Mouse (Mus musculus): ENCODE measurements at regions not wholly inside any gene's neighbourhood (a gene's known extent, or its start where the extent isn't known, plus 50 kb on each side); places are given as distances from the start of the nearest gene placed in this dataset.

DNA sequence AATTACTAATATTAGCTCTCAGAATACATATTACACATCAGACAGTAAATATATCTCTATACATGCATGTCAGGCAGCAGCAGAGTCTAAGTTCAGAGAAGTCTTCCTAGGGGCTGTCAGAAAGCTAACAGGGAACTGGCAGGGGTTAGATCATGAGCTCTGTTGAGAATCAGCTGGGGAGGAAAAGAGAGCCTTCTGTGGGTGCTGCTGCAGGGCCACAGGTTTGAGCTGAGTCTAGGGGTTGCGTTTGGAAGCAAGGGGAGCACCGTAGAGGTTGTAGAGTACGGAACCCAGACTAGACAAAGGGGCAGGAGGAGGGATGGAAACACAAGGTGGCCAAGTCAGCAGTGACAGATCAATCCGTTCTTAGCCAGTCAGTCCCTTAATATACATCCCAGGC, 106.2 kb upstream of the Egln3 start:
- no peaks in the 10 kb centered on the region for H3K27me3 ChIP-seq (replicated peaks)
- no peak for ATAC-seq (ENCODE audit: insufficient read depth, low FRiP score, low read depth)
- no peak overlapping the region for H3K27ac ChIP-seq
- 83% methylated on average over 4 of the region's 4 CpGs for WGBS
- H3K36me3 ChIP-seq = no peaks in the 10 kb centered on the region
- H3K4me1 ChIP-seq = peaks cover 14% of the 10 kb centered on the region; the same call in 1 of the 2 replicates
- H3K9ac ChIP-seq = no peak overlapping the region
- no peaks in the 10 kb centered on the region for H3K9me3 ChIP-seq
- no peak overlapping the region for H3K4me2 ChIP-seq
- H3K4me3 ChIP-seq (replicated peaks) = no peak overlapping the region

DNA sequence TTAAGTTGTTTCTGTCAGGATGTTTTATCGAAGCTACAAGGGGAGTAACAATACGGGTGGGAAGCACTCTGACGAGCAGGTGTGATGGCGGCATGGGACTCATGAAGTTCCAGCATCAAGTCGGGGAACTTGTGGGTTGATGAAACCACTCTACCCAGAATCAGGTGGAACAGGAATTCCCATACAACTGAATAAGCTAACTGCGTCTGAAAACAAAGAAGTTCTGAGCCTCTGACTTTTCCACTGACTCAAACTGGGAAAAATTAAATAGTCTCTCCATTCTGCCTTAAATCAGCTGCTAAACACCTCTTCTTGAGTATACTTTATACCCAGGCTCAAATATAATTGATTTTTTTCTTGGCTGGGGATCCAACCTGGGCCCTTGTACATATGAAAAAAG, 105.6 kb upstream of the Egln3 start:
- no peak overlapping the region for H3K9ac ChIP-seq
- H3K4me3 ChIP-seq (replicated peaks) = no peak overlapping the region
- H3K27ac ChIP-seq = no peak overlapping the region
- no peak overlapping the region for H3K4me2 ChIP-seq
- WGBS = 86% methylated on average over 6 of the region's 6 CpGs
- no peaks in the 10 kb centered on the region for H3K36me3 ChIP-seq
- no peak for ATAC-seq (ENCODE audit: insufficient read depth, low FRiP score, low read depth)
- H3K4me1 ChIP-seq = peaks cover 14% of the 10 kb centered on the region; the same call in 1 of the 2 replicates
- no peaks in the 10 kb centered on the region for H3K9me3 ChIP-seq
- H3K27me3 ChIP-seq (replicated peaks) = no peaks in the 10 kb centered on the region

DNA sequence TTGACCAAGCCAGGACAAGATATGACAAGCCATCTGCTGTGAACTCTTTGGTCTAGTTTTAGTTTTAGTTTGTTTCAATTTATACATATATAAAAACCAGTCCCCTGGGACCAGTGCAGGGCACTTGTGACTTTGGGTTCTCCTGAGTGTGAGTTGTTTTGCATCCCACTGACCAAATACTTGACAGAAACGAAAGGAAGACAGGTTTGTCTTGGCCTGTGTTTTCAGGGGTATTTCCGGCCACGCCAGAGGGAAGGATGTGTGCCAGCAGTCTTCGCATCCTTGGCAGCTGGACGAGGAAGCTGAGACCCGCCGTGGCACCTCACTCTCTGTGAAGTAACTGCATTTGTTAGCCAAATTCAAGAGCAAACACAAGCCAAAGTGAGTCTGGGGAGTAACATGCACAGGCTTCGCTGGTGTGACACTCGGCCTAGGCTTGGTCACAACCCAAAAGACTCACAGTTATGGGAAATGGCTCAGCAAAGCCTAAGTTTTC, 101.5 kb upstream of the Egln3 start:
- 86% methylated on average over 9 of the region's 9 CpGs for WGBS
- no peaks in the 10 kb centered on the region for H3K27me3 ChIP-seq (replicated peaks)
- H3K27ac ChIP-seq = no peak overlapping the region
- no peak overlapping the region for H3K9ac ChIP-seq
- H3K4me3 ChIP-seq (replicated peaks) = no peak overlapping the region
- no peak overlapping the region for H3K4me2 ChIP-seq
- no peaks in the 10 kb centered on the region for H3K4me1 ChIP-seq
- no peaks in the 10 kb centered on the region for H3K36me3 ChIP-seq
- no peaks in the 10 kb centered on the region for H3K9me3 ChIP-seq
- no peak for ATAC-seq (ENCODE audit: insufficient read depth, low FRiP score, low read depth)

DNA sequence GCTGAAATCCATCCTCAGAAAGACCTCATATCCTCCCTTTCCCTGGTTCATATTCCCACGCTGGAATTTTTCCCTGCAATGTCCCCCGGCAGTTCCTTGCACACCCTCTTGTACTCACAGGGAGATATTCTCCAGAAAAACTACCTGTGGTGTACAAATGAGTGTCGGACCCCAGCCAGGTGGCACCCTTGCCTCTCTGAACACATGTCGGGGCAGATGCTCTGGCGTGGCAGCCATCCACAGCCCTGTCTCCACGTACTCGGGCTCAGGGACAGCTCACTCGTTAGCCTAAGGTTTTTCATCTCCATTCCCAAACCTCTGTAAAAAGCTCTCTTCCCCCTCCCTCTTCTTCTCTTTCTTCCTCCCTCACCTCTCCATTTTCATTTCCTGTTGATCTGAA, 100.1 kb upstream of the Egln3 start:
- WGBS = 90% methylated on average over 8 of the region's 8 CpGs
- no peak overlapping the region for H3K4me3 ChIP-seq (replicated peaks)
- no peak overlapping the region for H3K4me2 ChIP-seq
- H3K36me3 ChIP-seq = no peaks in the 10 kb centered on the region
- no peaks in the 10 kb centered on the region for H3K4me1 ChIP-seq
- no peak overlapping the region for H3K27ac ChIP-seq
- H3K9ac ChIP-seq = no peak overlapping the region
- no peaks in the 10 kb centered on the region for H3K27me3 ChIP-seq (replicated peaks)
- H3K9me3 ChIP-seq = no peaks in the 10 kb centered on the region
- no peak for ATAC-seq (ENCODE audit: insufficient read depth, low FRiP score, low read depth)

DNA sequence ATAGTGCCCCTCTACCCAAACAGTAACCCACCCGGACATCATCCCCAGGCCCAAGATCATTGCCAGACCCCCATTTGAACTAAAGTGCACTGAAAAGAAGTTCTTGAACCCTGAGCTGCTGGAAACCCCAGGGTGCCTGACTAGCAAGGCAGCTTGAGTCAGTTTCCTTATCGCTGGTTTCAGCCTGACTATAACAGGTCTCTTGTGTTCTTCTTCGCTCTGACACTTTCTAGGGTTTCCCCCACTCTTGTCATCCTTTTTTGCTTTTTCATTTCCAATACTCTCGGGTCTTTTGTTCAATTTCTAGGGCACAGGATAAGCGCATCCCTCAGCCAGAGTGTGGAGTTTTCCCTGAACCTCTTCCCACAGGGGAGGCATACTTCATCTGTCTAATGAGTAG, 95.8 kb upstream of the Egln3 start:
- Histone ChIP-seq H3K27ac (no peak overlapping the region), H3K9me3 (no peaks in the 10 kb centered on the region), H3K27me3 (replicated peaks) (no peaks in the 10 kb centered on the region), H3K4me2 (no peak overlapping the region), H3K4me3 (replicated peaks) (no peak overlapping the region), H3K36me3 (no peaks in the 10 kb centered on the region), H3K4me1 (no peaks in the 10 kb centered on the region), H3K9ac (no peak overlapping the region)
- WGBS = 75% methylated on average over 5 of the region's 5 CpGs
- no peak for ATAC-seq (ENCODE audit: insufficient read depth, low FRiP score, low read depth)

DNA sequence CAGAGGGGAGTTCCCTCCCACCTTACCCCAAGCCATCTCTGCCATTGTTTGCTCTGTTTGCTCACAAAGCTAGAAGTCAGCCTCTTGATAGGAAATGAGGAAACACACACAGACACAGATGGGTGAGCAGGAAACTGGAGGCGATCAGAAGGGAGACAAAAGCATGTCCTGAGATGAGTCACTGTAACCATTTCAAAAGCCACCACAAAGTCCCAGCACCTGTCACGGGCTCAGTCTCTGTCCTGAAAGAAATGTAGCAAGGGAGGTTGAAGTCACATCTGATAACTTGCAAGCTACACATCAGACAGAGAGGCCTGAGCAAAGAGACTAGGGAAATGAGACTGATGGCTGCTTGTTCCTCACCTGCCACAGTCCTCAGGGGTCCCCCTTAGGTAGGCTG, 89.6 kb upstream of the Egln3 start:
- no peaks in the 10 kb centered on the region for H3K36me3 ChIP-seq
- no peak overlapping the region for H3K9ac ChIP-seq
- H3K27ac ChIP-seq = no peak overlapping the region
- 66% methylated on average over 2 of the region's 2 CpGs for WGBS
- H3K9me3 ChIP-seq = no peaks in the 10 kb centered on the region
- no peak for ATAC-seq (ENCODE audit: insufficient read depth, low FRiP score, low read depth)
- H3K4me1 ChIP-seq = 0 out of 2 replicates have a peak, but pooled peaks cover 2% of the 10 kb centered on the region
- H3K4me2 ChIP-seq = no peak overlapping the region
- no peaks in the 10 kb centered on the region for H3K27me3 ChIP-seq (replicated peaks)
- H3K4me3 ChIP-seq (replicated peaks) = no peak overlapping the region

DNA sequence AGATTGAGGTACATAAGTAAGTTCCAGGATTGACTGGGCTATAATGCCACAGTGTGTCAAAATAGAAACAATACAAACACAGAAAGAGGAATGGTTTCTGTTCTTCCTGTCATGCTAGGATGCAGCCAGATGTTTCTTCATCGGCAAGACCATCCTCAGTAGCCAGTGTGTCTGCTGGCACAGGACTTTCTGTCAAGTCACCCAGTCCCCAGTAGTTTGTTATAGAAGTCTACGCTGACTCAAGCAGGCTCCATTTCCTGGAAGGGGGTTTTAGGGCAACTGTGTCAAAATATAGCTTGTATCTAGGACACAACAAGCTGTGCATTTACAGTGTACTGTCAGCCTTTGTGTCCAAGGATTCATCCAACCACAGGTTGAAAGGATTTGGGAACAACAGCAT, 86.7 kb upstream of the Egln3 start:
- WGBS = 78% methylated on average over 2 of the region's 2 CpGs
- ATAC-seq (ENCODE audit: insufficient read depth, low FRiP score, low read depth) = no peak
- Histone ChIP-seq H3K4me1 (0 out of 2 replicates have a peak, but pooled peaks cover 8% of the 10 kb centered on the region), H3K27ac (no peak overlapping the region), H3K9ac (no peak overlapping the region), H3K9me3 (no peaks in the 10 kb centered on the region), H3K4me3 (replicated peaks) (no peak overlapping the region), H3K27me3 (replicated peaks) (no peaks in the 10 kb centered on the region), H3K36me3 (no peaks in the 10 kb centered on the region), H3K4me2 (no peak overlapping the region)

DNA sequence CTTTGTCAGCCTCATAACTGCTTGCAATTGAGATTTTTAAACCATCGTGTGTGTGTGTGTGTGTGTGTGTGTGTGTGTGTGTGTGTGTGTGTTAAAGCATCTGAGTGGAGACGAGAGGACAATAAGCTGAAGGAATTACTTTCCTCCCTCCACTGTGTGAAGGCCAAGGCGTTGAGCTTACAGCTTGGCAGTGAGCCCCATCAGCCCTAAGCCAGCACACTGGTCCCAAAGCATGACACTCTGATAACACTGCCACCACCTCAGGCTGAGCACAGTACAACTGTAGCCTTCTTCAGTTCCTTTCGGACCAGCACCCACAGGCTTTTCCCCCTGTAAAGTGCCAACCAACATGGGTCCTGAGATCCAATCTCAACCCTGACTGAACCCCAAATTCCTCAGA, 85.1 kb upstream of the Egln3 start:
- Histone ChIP-seq H3K4me2 (no peak overlapping the region), H3K36me3 (no peaks in the 10 kb centered on the region), H3K4me3 (replicated peaks) (no peak overlapping the region), H3K4me1 (0 out of 2 replicates have a peak, but pooled peaks cover 8% of the 10 kb centered on the region), H3K27me3 (replicated peaks) (no peaks in the 10 kb centered on the region), H3K27ac (no peak overlapping the region), H3K9ac (no peak overlapping the region), H3K9me3 (no peaks in the 10 kb centered on the region)
- ATAC-seq (ENCODE audit: insufficient read depth, low FRiP score, low read depth) = no peak
- 72% methylated on average over 4 of the region's 4 CpGs for WGBS

DNA sequence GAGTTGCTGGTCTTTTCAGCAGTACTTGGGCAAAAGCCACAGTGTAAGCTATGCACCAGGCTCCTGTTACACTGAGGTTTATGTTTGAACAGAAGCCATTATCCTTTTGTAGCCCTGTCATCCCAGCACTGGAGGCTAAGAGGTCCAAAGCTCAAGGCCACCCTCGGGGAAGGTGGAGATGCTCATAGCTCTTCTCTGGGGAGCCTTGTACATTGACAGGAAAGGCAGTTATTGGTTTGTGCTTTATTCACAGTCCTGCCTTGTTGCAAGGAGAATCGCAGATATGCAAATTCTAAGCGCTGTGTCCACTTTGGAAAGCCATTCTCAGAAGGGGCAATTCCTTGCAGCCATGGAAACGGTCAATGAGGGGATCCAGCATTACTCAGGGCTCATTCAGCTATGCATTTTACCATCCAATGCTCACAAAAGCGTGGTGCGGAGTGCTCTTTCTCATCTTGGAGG, 84.4 kb upstream of the Egln3 start:
- no peak overlapping the region for H3K9ac ChIP-seq
- no peak overlapping the region for H3K27ac ChIP-seq
- 0 out of 2 replicates have a peak, but pooled peaks cover 8% of the 10 kb centered on the region for H3K4me1 ChIP-seq
- H3K27me3 ChIP-seq (replicated peaks) = no peaks in the 10 kb centered on the region
- H3K4me2 ChIP-seq = no peak overlapping the region
- ATAC-seq (ENCODE audit: insufficient read depth, low FRiP score, low read depth) = no peak
- no peaks in the 10 kb centered on the region for H3K9me3 ChIP-seq
- no peak overlapping the region for H3K4me3 ChIP-seq (replicated peaks)
- whole genome bisulfite sequencing = 79% methylated on average over 6 of the region's 6 CpGs
- H3K36me3 ChIP-seq = no peaks in the 10 kb centered on the region

DNA sequence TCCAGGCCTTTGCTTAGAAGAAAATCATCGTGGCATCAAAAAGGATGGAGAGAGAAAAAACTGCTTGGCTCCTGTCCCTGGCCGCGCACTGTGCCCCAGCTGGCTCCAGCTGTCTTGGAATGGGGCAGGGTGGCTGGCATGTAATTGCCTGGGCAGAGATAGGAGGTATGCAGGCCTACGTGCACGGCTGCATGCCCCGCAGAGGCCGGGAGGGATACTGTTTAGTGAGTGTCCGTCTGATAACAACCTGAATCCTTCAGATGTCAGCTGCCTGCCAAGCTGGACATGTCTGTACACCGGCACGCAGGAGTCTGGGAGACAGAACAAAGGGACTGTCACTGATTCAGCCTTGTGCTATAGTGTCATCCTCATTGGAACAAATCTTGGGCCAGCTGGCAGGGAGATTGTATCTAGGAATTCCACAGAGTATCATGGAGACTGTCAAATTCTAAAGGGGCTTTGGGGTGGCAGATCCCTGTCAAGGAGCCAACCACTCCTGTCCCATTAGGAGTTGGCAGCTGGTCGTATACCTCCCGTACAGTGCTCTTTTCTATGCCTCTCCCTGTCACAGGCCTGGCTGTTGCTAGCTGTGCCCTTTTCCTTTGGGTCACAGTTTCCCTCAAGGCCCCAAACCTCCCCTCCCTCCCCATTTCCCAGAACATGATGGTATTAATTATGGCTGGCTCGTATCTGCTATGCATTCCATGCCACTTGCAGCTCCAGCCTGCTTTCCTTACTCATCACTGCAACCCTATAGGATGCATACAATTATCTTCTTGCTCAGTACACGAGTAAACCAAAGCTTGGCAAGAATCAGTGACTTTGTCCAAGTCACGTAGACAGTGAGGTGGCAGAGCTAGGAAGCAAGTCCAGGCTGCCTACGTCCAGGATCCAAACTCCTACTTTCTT, 83.5 kb upstream of the Egln3 start:
- Histone ChIP-seq H3K36me3 (no peaks in the 10 kb centered on the region), H3K9me3 (no peaks in the 10 kb centered on the region), H3K9ac (no peak overlapping the region), H3K4me1 (0 out of 2 replicates have a peak, but pooled peaks cover 8% of the 10 kb centered on the region), H3K27ac (peak overlapping the region; percentile 27; the same call in 1 of the 2 replicates), H3K4me3 (replicated peaks) (no peak overlapping the region), H3K27me3 (replicated peaks) (no peaks in the 10 kb centered on the region), H3K4me2 (no peak overlapping the region)
- WGBS = 52% methylated on average over 16 of the region's 16 CpGs
- ATAC-seq (ENCODE audit: insufficient read depth, low FRiP score, low read depth) = peak; percentile 69; the same call in 1 of the 2 replicates

DNA sequence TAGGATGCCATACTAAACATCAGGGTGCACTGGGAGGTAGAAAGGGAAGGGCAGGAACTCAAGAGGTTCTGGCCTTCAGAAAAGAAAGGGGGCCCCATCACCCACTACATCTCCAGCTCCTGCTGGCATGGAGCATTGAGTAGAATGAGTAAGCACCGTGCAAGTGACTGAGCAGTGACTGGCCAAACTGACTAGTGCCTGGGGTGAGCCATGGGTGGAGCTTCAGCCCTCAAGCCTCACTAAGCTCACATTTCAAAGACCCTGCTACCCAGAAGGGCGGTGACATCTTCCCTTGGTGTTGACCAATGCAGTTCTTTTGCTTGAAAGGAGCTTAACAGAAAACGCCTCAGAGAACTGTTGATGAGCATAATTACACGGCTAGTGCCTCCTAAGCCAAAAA, 80.0 kb upstream of the Egln3 start:
- H3K4me3 ChIP-seq (replicated peaks) = no peak overlapping the region
- no peak for ATAC-seq (ENCODE audit: insufficient read depth, low FRiP score, low read depth)
- no peaks in the 10 kb centered on the region for H3K36me3 ChIP-seq
- no peak overlapping the region for H3K27ac ChIP-seq
- no peaks in the 10 kb centered on the region for H3K9me3 ChIP-seq
- no peak overlapping the region for H3K9ac ChIP-seq
- H3K4me1 ChIP-seq = 0 out of 2 replicates have a peak, but pooled peaks cover 6% of the 10 kb centered on the region
- H3K27me3 ChIP-seq (replicated peaks) = no peaks in the 10 kb centered on the region
- WGBS = 42% methylated on average over 4 of the region's 4 CpGs
- no peak overlapping the region for H3K4me2 ChIP-seq

DNA sequence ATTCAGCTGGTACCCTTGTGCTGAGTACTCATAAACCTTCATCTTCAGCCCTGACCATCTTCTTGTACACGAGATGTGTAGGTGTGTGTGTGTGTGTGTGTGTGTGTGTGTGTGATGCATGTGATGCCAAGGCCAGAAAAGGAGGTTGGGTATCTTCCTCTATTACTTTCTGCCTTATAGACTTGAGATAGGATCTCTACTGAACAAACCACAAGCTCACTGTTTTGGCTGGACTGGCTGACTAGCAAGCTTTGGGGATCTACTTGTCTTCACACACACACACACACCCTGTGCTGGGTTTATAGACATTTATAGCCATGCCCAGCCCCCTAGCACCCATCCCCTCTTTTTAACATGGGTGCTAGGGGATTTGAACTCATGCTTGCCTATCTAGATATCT, 79.4 kb upstream of the Egln3 start:
- ATAC-seq (ENCODE audit: insufficient read depth, low FRiP score, low read depth) = no peak

More for the DNA sequence above, 79.4 kb upstream of the Egln3 start:
- Histone ChIP-seq H3K36me3 (no peaks in the 10 kb centered on the region), H3K4me1 (0 out of 2 replicates have a peak, but pooled peaks cover 6% of the 10 kb centered on the region), H3K9ac (no peak overlapping the region), H3K4me2 (no peak overlapping the region), H3K27me3 (replicated peaks) (no peaks in the 10 kb centered on the region), H3K9me3 (no peaks in the 10 kb centered on the region), H3K27ac (no peak overlapping the region), H3K4me3 (replicated peaks) (no peak overlapping the region)
- 83% methylated on average over 1 of the region's 1 CpGs for WGBS

All from stomach, embryonic 15.5 days (tissue).